Mouse (Mus musculus) heart, embryonic 10.5 days (tissue): ENCODE measurements around the gene Nid1. TPM values are rescaled to one million over a fixed set of nuclear protein-coding genes. Genes with fewer than 3 reads are reported as not detected.
A peak's percentile ranks its signal among the peaks of the same experiment; 100 is the strongest.
"Not testable (repeated sequence)": the region's sequence is repeated elsewhere in the genome, so short reads cannot be mapped to it uniquely, and the experiment has no call there.

Experiments
- DNase-seq: peaks from one replicate; pipeline ENCODE4 v3.0.0-alpha.2; 2017; ENCODE audit warnings: low spot score
- H3K27ac ChIP-seq: fragments of 300-500 bp; sonication (generic); 2 replicates; pipeline ENCODE4 v1.5.1; 2016; ENCODE audit warnings: mild to moderate bottlenecking
- H3K27me3 ChIP-seq: fragments of 300-500 bp; sonication (generic); 2 replicates; pipeline ENCODE4 v1.6.1; 2016; ENCODE audit warnings: mild to moderate bottlenecking; ENCODE audit not compliant: poor library complexity, insufficient read depth, severe bottlenecking
- H3K36me3 ChIP-seq: fragments of 300-500 bp; sonication (generic); 2 replicates; pipeline ENCODE4 v1.6.1; 2016; ENCODE audit warnings: mild to moderate bottlenecking, moderate library complexity
- H3K4me1 ChIP-seq: fragments of 300-500 bp; sonication (generic); 2 replicates; pipeline ENCODE4 v1.6.1; 2016; ENCODE audit warnings: mild to moderate bottlenecking
- H3K4me3 ChIP-seq: fragments of 300-500 bp; sonication (generic); 2 replicates; pipeline ENCODE4 v1.5.1; 2016; ENCODE audit warnings: mild to moderate bottlenecking, moderate library complexity
- H3K9me3 ChIP-seq: fragments of 300-500 bp; sonication (generic); 2 replicates; pipeline ENCODE4 v1.6.1; 2016; ENCODE audit warnings: mild to moderate bottlenecking, moderate library complexity
- WGBS: fragments of 180-500 bp; shearing (Covaris S2); methylation state at CpG from one replicate; pipeline ENCODE4 v1.1.7; 2016; 5-methylcytosine and 5-hydroxymethylcytosine counted together
- polyA plus RNA-seq: library from polyadenylated mRNA; unstranded; fragments of >200 nt; fragmentation: Nextera tagmentation; extraction: Ambion mirVana; gene quantifications from 2 replicates; pipeline ENCODE4 v1.2.1, GENCODE M21; 2016

The Nid1 gene
- 64.5 and 77.2 TPM in 2 replicates for polyA plus RNA-seq

DNA sequence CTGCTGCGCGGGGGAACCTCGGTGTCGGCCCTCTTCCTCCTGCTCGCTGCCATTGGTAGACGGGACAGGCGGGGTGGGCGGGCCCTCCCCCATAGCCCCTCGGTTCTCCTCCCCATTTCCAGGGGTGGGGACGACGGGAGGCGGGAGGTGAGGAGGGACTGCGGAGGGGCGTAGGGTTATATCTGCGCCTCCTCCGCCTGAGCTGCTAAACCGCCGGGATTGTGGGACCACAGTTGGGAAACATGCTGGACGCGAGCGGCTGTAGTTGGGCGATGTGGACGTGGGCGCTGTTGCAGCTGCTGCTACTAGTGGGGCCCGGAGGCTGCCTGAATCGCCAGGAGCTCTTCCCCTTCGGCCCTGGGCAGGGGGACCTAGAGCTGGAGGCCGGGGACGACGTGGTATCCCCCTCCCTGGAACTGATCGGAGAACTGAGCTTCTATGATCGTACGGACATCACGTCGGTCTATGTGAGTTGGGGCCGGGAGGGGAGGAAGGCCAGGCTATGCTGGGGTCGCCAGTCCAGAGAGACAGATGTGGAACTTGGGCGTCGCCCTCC, at the start of gene Nid1:
TSS of gene Nid1 (plus strand) at position 92 of the 556 bp plus-strand sequence.
- H3K4me3 ChIP-seq: peak within 1 kb of the TSS; percentile 45
- not testable (repeated sequence) for H3K27me3 ChIP-seq, H3K27ac ChIP-seq, DNase-seq, H3K9me3 ChIP-seq, H3K36me3 ChIP-seq, H3K4me1 ChIP-seq
- WGBS: 0% methylated on average over 32 of the region's 39 CpGs

DNA sequence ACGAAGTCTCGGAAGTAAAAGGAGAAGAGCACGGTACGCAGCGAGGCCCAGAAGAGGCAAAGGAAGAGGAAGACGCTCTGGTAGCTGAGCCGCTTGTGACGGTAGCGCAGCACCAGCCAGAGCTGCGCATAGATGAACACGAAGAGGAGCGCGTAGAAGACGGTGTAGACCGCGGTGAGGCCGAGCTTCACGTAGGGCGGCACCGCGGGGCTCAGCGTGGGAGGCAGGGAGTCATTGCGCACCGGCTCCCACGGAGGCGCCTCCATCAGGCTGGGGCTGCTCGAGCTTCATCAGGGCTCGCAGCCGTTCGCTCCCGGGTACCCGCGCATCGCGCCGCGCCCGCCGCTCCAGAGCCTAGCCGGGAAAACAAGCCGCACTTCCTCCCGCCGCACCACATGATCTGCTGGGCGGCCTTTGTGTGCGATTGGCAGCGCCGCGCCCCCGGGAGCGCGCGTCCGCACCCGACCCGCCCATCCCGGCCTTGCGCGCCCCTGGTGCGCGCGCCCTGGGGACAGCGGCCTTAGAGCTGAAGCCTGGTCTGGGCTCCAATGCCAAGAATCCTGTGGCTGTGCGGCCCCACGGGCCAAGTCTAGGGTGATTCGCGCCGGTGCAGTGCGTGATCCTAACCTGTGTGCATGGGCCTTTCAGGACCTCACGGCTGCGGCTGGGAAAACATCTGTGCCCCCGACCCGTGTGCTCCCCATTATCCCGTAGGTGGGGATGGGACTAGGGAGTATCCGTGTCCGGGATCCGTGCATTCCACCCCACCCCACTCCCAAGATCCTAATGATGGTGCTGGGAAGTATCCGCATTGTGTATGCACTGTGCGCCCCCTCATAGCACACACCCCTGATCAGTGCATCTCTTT, 43.9 kb upstream of the Nid1 start, which contains the start of gene Gpr137b:
TSS of gene Gpr137b (minus strand) at position 787 of the 868 bp plus-strand sequence.
- DNase-seq: peak; percentile 71
- not testable (repeated sequence) for H3K36me3 ChIP-seq, H3K27me3 ChIP-seq, H3K9me3 ChIP-seq, H3K4me1 ChIP-seq
- Histone ChIP-seq H3K4me3 (peak within 1 kb of the TSS; percentile 52), H3K27ac (peak within 1 kb of the TSS; percentile 56; the same call in 1 of the 2 replicates)
- under 1% methylated on average over 64 of the region's 78 CpGs for WGBS

DNA sequence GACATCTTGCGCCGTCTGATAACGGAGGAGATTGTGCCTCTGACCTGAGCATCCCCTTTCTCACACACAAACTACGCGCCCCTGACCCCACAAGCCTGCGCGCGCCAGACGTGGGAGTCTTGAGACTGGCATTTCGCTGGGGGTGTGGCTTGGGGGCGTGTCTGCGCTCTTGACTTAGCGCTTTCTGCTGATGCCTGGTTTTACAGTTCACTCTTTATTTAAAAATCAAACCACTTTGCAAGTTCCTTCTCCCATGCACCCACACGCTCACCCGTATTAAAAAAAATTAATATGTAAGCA, 43.3 kb upstream of the Nid1 start:
- not testable (repeated sequence) for H3K27me3 ChIP-seq
- WGBS: 1% methylated on average over 15 of the region's 15 CpGs

DNA sequence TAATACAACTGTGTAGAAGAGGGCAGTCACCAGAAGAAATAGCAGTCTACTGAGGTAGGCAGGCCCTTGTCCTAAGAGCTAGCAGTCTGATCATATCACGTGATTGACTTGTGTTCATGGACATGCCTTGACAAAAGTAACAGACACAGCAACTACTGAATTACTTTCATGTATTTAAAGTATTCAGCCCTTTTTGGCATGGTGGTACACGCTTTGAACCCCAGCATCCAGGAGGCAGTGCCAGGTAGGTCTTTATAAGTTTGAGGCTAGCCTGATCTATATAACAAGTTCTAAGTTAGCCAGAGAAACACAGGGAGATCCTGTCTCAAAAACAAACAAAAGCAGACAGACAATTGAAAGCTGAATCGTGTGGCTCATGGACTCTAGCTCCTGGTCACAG, 36.5 kb upstream of the Nid1 start:
- H3K4me3 ChIP-seq, H3K9me3 ChIP-seq, DNase-seq, H3K4me1 ChIP-seq, H3K27ac ChIP-seq, H3K27me3 ChIP-seq, H3K36me3 ChIP-seq: not testable (repeated sequence)
- 68% methylated on average over 3 of the region's 3 CpGs for WGBS

More for the DNA sequence above, 43.3 kb upstream of the Nid1 start:
- H3K9me3 ChIP-seq, H3K36me3 ChIP-seq, H3K4me1 ChIP-seq, H3K27ac ChIP-seq: not testable (repeated sequence)
- DNase-seq: peak; percentile 74
- H3K4me3 ChIP-seq: peak overlapping the region; percentile 45

DNA sequence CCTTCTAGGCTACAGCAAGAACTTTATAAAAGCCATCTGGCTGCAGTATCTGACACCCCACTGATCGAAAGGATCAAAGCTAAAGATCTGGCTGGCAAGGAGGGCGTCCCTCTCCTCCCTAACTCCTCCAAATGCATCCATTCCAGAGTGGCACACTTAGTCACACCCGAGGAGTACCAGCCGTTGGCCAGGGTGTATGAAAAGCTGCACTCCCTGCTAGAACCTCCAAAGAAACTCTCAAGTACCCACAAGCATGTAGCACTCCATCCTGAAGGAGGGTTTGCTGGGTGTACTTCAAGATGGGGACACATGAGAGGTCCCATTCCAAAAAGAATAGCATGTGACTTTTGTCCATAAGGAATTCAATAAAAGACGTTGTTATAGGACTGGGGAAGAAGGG, 34.5 kb upstream of the Nid1 start:
- DNase-seq: peak; percentile 46
- 79% methylated on average over 5 of the region's 5 CpGs for WGBS

DNA sequence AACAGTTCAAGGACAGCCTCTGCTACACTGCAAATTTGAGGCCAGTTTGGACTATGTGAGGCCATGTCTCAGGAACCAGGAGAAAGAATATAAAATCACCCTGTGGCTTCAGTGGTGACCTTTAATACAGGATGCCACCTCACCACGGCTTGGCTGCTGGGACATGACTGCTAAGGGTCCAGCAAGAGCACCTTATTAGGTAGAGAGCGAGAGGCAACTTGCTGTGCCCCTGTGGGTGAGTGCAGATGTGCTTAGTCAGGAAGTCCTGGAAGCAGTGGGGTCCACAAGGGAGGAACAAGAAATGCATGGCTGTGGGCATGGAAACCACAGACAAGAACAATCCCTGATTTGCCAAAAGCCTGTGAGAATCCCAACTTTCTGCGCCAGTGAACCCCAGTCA, 34.0 kb upstream of the Nid1 start:
- DNase-seq: peak; percentile 27
- not testable (repeated sequence) for H3K27me3 ChIP-seq, H3K4me1 ChIP-seq, H3K36me3 ChIP-seq, H3K9me3 ChIP-seq, H3K27ac ChIP-seq, H3K4me3 ChIP-seq
- 78% methylated on average over 3 of the region's 3 CpGs for WGBS

More for the DNA sequence above, 34.5 kb upstream of the Nid1 start:
- H3K4me1 ChIP-seq, H3K4me3 ChIP-seq, H3K27me3 ChIP-seq, H3K27ac ChIP-seq, H3K9me3 ChIP-seq, H3K36me3 ChIP-seq: not testable (repeated sequence)

DNA sequence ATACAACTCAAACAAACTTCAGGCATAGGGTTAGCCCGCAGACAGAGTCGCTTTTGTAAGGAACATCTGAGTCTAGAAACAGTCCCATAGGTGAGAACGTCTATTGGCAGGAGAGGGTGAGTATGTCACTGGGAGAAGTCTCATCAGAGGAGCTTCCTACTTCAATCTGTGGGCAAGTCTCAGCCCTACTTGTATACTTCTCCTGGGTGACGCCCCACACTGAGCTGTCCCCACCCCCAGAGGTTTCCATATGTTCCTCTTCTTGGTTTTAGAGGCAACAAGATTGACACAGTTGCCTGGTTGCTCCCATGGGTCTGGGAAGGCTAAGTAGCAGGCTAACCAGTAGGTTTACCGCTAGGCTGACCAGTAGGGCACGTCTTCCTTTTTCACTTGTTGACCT, 33.5 kb upstream of the Nid1 start:
- H3K36me3 ChIP-seq, H3K4me1 ChIP-seq, H3K4me3 ChIP-seq, H3K27ac ChIP-seq, DNase-seq, H3K27me3 ChIP-seq, H3K9me3 ChIP-seq: not testable (repeated sequence)
- 85% methylated on average over 6 of the region's 6 CpGs for WGBS

DNA sequence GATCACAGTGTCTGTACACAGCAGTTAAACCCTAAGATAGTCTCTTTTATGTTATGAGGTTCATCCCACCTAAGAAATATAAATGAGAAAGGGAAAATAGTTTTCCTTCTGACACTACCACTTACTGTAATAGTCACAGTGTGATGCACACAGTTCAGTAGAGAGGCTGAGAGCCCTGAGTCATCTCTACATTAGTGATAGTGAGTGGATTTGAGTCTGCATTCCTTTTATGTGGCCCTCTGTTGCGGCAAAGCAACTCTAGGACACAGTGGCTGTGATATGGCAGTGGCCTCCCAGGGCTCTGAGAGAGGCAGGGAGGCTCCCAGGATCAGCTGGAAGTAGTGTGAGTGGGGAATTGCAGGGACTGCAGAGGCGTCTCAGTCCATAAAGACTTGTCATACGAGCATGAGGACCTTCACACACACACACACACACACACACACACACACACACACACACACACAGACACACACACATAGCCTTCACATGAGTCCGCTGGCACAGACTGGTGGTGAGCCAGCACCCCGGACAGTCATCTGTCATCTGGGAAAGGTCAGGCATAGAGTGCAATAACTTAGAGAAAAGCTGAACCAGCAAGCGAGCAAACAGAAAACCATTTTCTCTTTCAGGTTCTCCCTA, 32.7 kb upstream of the Nid1 start:
- H3K4me3 ChIP-seq, H3K9me3 ChIP-seq, H3K4me1 ChIP-seq, H3K36me3 ChIP-seq, H3K27me3 ChIP-seq, H3K27ac ChIP-seq: not testable (repeated sequence)
- WGBS: 69% methylated on average over 6 of the region's 6 CpGs
- DNase-seq: peak; percentile 51

DNA sequence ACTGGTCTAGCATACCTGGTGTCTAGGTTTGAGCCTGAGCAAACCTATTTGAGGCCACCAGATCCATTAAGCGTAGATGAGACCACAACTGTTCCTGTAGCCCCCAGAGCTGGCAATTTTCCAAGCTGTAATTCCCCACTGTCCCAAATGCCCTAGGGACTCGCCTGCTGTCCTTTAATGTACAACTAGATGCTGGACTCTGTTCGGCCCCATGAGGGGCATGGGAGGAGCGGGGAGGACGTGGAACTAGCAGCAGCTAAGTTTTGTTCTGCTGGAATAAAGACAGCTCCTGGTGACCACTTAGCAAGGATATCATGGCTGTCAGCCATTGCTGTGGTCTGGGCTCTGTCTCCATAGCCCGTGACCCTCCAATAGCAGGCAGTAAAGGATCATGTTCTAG, 31.8 kb upstream of the Nid1 start:
- H3K36me3 ChIP-seq, H3K9me3 ChIP-seq, H3K4me3 ChIP-seq, DNase-seq, H3K27ac ChIP-seq, H3K27me3 ChIP-seq, H3K4me1 ChIP-seq: not testable (repeated sequence)
- WGBS: no CpG with 5 or more reads among the region's 6 CpGs

DNA sequence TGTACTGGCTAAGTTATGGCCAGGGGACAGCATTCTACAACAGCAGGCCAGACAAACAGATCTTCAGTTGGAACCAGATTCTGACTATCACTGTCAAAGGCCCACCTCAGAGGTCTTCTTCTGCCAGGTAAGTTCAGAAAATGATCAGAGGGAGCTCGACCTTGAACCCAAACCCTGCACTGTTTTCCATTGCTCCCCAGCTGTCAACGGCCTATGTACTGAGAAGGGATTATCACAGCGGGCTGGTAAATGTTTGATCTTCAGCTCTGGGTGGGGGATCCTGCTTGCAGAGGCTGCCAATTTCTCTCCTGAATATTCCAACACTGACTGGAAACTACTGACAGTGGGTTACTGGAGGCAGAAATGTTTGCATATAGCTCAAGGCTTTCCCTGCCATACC, 23.1 kb upstream of the Nid1 start:
- WGBS: 59% methylated on average over 3 of the region's 3 CpGs
- Histone ChIP-seq H3K9me3 (no peaks in the 10 kb centered on the region), H3K36me3 (no peaks in the 10 kb centered on the region), H3K27ac (no peak overlapping the region), H3K27me3 (no peaks in the 10 kb centered on the region), H3K4me1 (no peaks in the 10 kb centered on the region), H3K4me3 (no peak overlapping the region)
- peak; percentile 46 for DNase-seq

DNA sequence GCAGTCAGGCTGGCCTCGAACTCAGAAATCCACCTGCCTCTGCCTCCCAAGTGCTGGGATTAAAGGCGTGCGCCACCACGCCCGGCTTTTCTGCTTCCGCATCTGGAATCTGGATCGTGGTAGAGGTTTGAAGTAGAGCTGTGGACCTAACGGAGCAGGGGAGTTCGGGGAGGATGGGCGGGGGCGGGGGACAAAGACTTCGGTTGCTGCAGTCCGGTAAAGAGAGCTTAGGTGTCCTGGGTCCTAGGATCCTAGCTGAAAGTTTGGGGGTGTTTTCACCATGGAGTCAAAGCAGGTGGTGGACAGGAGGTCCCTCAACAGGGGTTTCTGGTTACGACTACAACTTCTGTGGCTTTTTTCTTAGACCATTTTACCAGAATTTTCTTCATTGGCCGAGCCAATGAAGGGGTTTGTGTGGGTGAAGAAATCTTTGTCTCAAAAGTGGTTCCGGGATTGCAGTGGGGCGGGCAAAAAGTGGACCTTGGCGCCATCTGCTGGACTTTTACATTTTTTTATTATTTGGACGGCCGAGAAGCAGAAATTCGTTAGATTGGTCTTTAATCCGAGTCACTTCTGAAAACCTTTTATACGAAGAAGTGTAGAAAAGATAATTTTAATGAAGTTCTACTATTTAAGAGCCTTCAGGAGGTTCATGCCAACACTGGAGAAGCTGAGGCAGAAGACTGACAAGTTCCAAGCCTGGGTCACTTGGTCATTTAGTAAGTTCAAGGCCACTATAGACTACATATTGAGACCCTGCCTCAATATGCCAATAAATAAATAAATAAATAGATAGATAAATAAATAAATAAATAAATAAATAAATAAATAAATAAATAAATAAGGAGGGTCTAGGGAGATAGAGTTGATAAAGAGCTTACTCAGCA, 22.0 kb upstream of the Nid1 start:
- not testable (repeated sequence) for H3K4me3 ChIP-seq, H3K36me3 ChIP-seq, H3K4me1 ChIP-seq, H3K9me3 ChIP-seq, H3K27me3 ChIP-seq, H3K27ac ChIP-seq
- 32% methylated on average over 23 of the region's 23 CpGs for WGBS
- DNase-seq: peak; percentile 73

DNA sequence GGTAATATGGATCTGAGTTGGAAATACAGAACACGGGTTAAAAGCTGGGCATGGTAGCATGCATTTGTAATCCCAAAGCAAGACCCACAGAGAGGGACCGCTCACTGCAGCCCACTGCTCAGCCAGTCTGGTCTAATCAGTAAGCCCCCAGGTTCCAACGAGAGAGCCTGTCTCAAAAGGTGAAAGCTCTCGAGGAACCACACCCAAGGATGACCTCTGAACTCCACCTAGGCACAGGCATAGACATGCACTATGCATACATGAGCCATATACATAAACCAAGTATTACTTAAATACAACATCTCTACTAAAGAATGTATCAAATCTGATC, 21.4 kb upstream of the Nid1 start:
- H3K36me3 ChIP-seq, H3K4me1 ChIP-seq, H3K4me3 ChIP-seq, DNase-seq, H3K27me3 ChIP-seq, H3K9me3 ChIP-seq, H3K27ac ChIP-seq: not testable (repeated sequence)
- WGBS: 58% methylated on average over 3 of the region's 4 CpGs

DNA sequence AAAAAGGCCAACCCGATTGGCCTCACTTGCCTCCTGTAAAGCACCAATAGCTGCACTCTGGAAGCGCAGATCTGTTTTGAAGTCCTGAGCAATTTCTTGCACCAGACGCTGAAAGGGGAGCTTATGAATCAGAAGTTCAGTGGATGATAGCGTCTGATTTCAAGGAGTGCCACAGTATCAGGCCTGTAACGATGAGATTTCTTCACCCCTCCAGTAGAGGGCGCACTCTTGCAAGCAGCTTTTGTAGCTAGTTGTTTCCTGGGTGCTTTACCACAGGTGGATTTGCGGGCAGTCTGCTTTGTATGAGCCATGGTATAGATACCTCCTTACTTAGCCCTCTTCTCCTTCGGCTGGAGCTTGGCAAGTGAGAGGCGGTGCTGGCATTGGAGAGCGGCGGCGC, 18.5 kb upstream of the Nid1 start:
- 94% methylated on average over 7 of the region's 12 CpGs for WGBS
- not testable (repeated sequence) for H3K9me3 ChIP-seq, H3K27ac ChIP-seq

More for the DNA sequence above, 18.5 kb upstream of the Nid1 start:
- not testable (repeated sequence) for H3K27me3 ChIP-seq, H3K36me3 ChIP-seq, H3K4me1 ChIP-seq, H3K4me3 ChIP-seq
- peak; percentile 9 for DNase-seq
